Mouse (Mus musculus) ES-Bruce4 (cell line): ENCODE results near the gene Dtnbp1.

Source experiments
- CTCF ChIP-seq: IDR thresholded peaks from one replicate; pipeline ENCODE4 v1.8.1; 2011; ENCODE audit warnings: low read depth, low read length
- EP300 ChIP-seq: IDR thresholded peaks from 2 replicates; pipeline ENCODE4 v1.6.1; 2011; ENCODE audit warnings: low read depth, low read length; ENCODE audit not compliant: insufficient read depth
- POLR2A ChIP-seq: IDR thresholded peaks from one replicate; pipeline ENCODE4 v1.8.1; 2011; ENCODE audit warnings: low read length; ENCODE audit not compliant: insufficient read depth

- TF ChIP-seq CTCF, result no peak
- TF ChIP-seq POLR2A, result no peak
- TF ChIP-seq EP300, result no peak
Observed at GRCm38 (mm10) chr13:45031748-45032147, 29.8 kb upstream of the Dtnbp1 start.
